Mouse (Mus musculus) forebrain, embryonic 14.5 days (tissue): ENCODE data around the gene Esam. TPM values are rescaled to one million over a fixed set of nuclear protein-coding genes. Genes with fewer than 3 reads are reported as not detected.

ENCODE experiments used
- ATAC-seq: fragments of 200-750 bp; cut with Nextera tagmentation; 2 replicates; pipeline ENCODE4 v1.8.0; 2017; ENCODE audit warnings: mild to moderate bottlenecking, moderate library complexity
- DNase-seq: peaks from one replicate; pipeline ENCODE4 v3.0.0-alpha.2; 2015; ENCODE audit warnings: low spot score
- H3K27ac ChIP-seq: fragments of 300-500 bp; sonication (generic); 2 replicates; pipeline ENCODE4 v1.5.1; 2014; ENCODE audit warnings: low read depth, mild to moderate bottlenecking, control low read depth, low read length, moderate library complexity
- H3K27me3 ChIP-seq: fragments of 300-500 bp; sonication (generic); replicated peaks from 2 replicates; pipeline ENCODE4 v1.6.1; 2014; ENCODE audit warnings: low read length, control low read depth, mixed read lengths; ENCODE audit not compliant: control insufficient read depth, insufficient read depth
- H3K36me3 ChIP-seq: fragments of 300-500 bp; sonication (generic); 2 replicates; pipeline ENCODE4 v1.6.1; 2014; ENCODE audit warnings: low read length, control low read depth; ENCODE audit not compliant: control insufficient read depth, insufficient read depth
- H3K4me1 ChIP-seq: fragments of 300-500 bp; sonication (generic); 2 replicates; pipeline ENCODE4 v1.6.1; 2014; ENCODE audit warnings: antibody characterized with exemption, low read length, control low read depth; ENCODE audit not compliant: control insufficient read depth, insufficient read depth
- H3K4me2 ChIP-seq: fragments of 300-500 bp; sonication (generic); 2 replicates; pipeline ENCODE4 v1.6.1; 2014; ENCODE audit warnings: mild to moderate bottlenecking, control low read depth, low read length
- H3K4me3 ChIP-seq: fragments of 300-500 bp; sonication (generic); 2 replicates; pipeline ENCODE4 v1.5.1; 2014; ENCODE audit warnings: low read depth, low read length, control low read depth
- H3K9ac ChIP-seq: fragments of 300-500 bp; sonication (generic); 2 replicates; pipeline ENCODE4 v1.6.1; 2014; ENCODE audit warnings: mild to moderate bottlenecking, low read length, control low read depth, moderate library complexity
- H3K9me3 ChIP-seq: fragments of 300-500 bp; sonication (generic); replicated peaks from 2 replicates; pipeline ENCODE4 v1.6.1; 2016; ENCODE audit warnings: low read length, control low read depth, mixed read lengths; ENCODE audit not compliant: control insufficient read depth
- WGBS: fragments of 180-500 bp; shearing (Covaris S2); extraction: QIAGEN DNeasy Blood & Tissue Kit; methylation state at CpG from one replicate; pipeline ENCODE4 v1.1.7; 2014; 5-methylcytosine and 5-hydroxymethylcytosine counted together
- polyA plus RNA-seq: library from polyadenylated mRNA; unstranded; fragments of >200 nt; fragmentation: Nextera tagmentation; extraction: Ambion mirVana; gene quantifications from 2 replicates; pipeline ENCODE4 v1.2.1, GENCODE M21; 2014

The Esam gene
- polyA plus RNA-seq, 1 experiment from 2014 or later: 32.9 TPM

GRCm38 (mm10) chr9:37501170-37501569 lies 26.7 kb upstream of the Esam start:
- Histone ChIP-seq H3K4me1 (no peaks in the 10 kb centered on the region), H3K9ac (no peak overlapping the region), H3K27ac (no peak overlapping the region), H3K9me3 (no peaks in the 10 kb centered on the region), H3K4me2 (no peak overlapping the region), H3K36me3 (no peaks in the 10 kb centered on the region), H3K4me3 (no peak overlapping the region), H3K27me3 (no peaks in the 10 kb centered on the region)
- DNase-seq (no peak), ATAC-seq (no peak)
- WGBS: 97% methylated on average over 1 of the region's 1 CpGs

GRCm38 (mm10) chr9:37504348-37504747 lies 23.5 kb upstream of the Esam start:
- no peak for DNase-seq
- Histone ChIP-seq H3K9me3 (no peaks in the 10 kb centered on the region), H3K27ac (no peak overlapping the region), H3K4me2 (no peak overlapping the region), H3K36me3 (no peaks in the 10 kb centered on the region), H3K27me3 (no peaks in the 10 kb centered on the region), H3K4me3 (no peak overlapping the region), H3K9ac (no peak overlapping the region), H3K4me1 (peaks cover 4% of the 10 kb centered on the region; the same call in 1 of the 2 replicates)
- no peak for ATAC-seq

- Histone ChIP-seq H3K9me3 (no peaks in the 10 kb centered on the region), H3K27ac (no peak overlapping the region), H3K36me3 (no peaks in the 10 kb centered on the region), H3K4me2 (no peak overlapping the region), H3K9ac (no peak overlapping the region), H3K4me1 (peaks cover 4% of the 10 kb centered on the region; the same call in 1 of the 2 replicates), H3K27me3 (no peaks in the 10 kb centered on the region), H3K4me3 (no peak overlapping the region)
- DNase-seq (no peak), ATAC-seq (no peak)
- WGBS: 93% methylated on average over 1 of the region's 1 CpGs
Observed at GRCm38 (mm10) chr9:37506023-37506422, 21.9 kb upstream of the Esam start.

- Histone ChIP-seq H3K27me3 (no peaks in the 10 kb centered on the region), H3K9ac (no peak overlapping the region), H3K36me3 (no peaks in the 10 kb centered on the region), H3K9me3 (no peaks in the 10 kb centered on the region), H3K4me1 (peaks cover 4% of the 10 kb centered on the region; the same call in 1 of the 2 replicates), H3K27ac (no peak overlapping the region), H3K4me2 (no peak overlapping the region), H3K4me3 (no peak overlapping the region)
- no peak for ATAC-seq
- 91% methylated on average over 2 of the region's 2 CpGs for whole genome bisulfite sequencing
- no peak for DNase-seq
Observed at GRCm38 (mm10) chr9:37512097-37512496, 15.8 kb upstream of the Esam start.

GRCm38 (mm10) chr9:37514456-37514855 lies 13.4 kb upstream of the Esam start:
- no peaks in the 10 kb centered on the region for H3K4me1 ChIP-seq
- no peak overlapping the region for H3K4me2 ChIP-seq
- no peak for DNase-seq
- no peak overlapping the region for H3K4me3 ChIP-seq
- WGBS: 71% methylated on average over 3 of the region's 3 CpGs
- peaks cover 8% of the 10 kb centered on the region for H3K36me3 ChIP-seq
- no peaks in the 10 kb centered on the region for H3K9me3 ChIP-seq
- no peak for ATAC-seq
- no peak overlapping the region for H3K9ac ChIP-seq
- no peaks in the 10 kb centered on the region for H3K27me3 ChIP-seq
- H3K27ac ChIP-seq: no peak overlapping the region

GRCm38 (mm10) chr9:37517467-37517866 lies 10.4 kb upstream of the Esam start:
- 71% methylated on average over 1 of the region's 1 CpGs for WGBS
- no peak overlapping the region for H3K27ac ChIP-seq
- H3K4me3 ChIP-seq: no peak overlapping the region
- H3K9me3 ChIP-seq: no peaks in the 10 kb centered on the region
- peaks cover 28% of the 10 kb centered on the region for H3K36me3 ChIP-seq
- no peaks in the 10 kb centered on the region for H3K4me1 ChIP-seq
- ATAC-seq (no peak), DNase-seq (no peak)
- H3K9ac ChIP-seq: no peak overlapping the region
- H3K27me3 ChIP-seq: no peaks in the 10 kb centered on the region
- H3K4me2 ChIP-seq: no peak overlapping the region

GRCm38 (mm10) chr9:37518991-37519390 lies 8.9 kb upstream of the Esam start:
- Histone ChIP-seq H3K27me3 (no peaks in the 10 kb centered on the region), H3K4me2 (no peak overlapping the region), H3K9ac (no peak overlapping the region), H3K9me3 (no peaks in the 10 kb centered on the region), H3K36me3 (peaks cover 39% of the 10 kb centered on the region), H3K27ac (no peak overlapping the region), H3K4me1 (no peaks in the 10 kb centered on the region), H3K4me3 (no peak overlapping the region)
- 82% methylated on average over 8 of the region's 8 CpGs for whole genome bisulfite sequencing
- no peak for ATAC-seq
- peak; percentile 42 for DNase-seq

GRCm38 (mm10) chr9:37519995-37520394 lies 7.9 kb upstream of the Esam start:
- DNase-seq: no peak
- no peak overlapping the region for H3K9ac ChIP-seq

GRCm38 (mm10) chr9:37525461-37525860 lies 2.4 kb upstream of the Esam start:
- Histone ChIP-seq H3K4me3 (no peak overlapping the region), H3K9me3 (no peaks in the 10 kb centered on the region), H3K27me3 (peaks cover 41% of the 10 kb centered on the region), H3K9ac (no peak overlapping the region), H3K27ac (no peak overlapping the region), H3K4me2 (no peak overlapping the region), H3K36me3 (peaks cover 30% of the 10 kb centered on the region), H3K4me1 (peaks cover 2% of the 10 kb centered on the region; the same call in 1 of the 2 replicates)
- DNase-seq (no peak), ATAC-seq (no peak)
- 97% methylated on average over 2 of the region's 2 CpGs for WGBS

More at GRCm38 (mm10) chr9:37519995-37520394, 7.9 kb upstream of the Esam start:
- peaks cover 44% of the 10 kb centered on the region for H3K36me3 ChIP-seq
- 89% methylated on average over 2 of the region's 2 CpGs for WGBS
- H3K27me3 ChIP-seq: no peaks in the 10 kb centered on the region
- no peaks in the 10 kb centered on the region for H3K9me3 ChIP-seq
- H3K4me3 ChIP-seq: no peak overlapping the region
- H3K4me2 ChIP-seq: no peak overlapping the region
- H3K27ac ChIP-seq: no peak overlapping the region
- ATAC-seq: no peak
- H3K4me1 ChIP-seq: no peaks in the 10 kb centered on the region
